Comparison of ENCODE assay signal across 12 mouse cellular contexts in the genomic region with DNA sequence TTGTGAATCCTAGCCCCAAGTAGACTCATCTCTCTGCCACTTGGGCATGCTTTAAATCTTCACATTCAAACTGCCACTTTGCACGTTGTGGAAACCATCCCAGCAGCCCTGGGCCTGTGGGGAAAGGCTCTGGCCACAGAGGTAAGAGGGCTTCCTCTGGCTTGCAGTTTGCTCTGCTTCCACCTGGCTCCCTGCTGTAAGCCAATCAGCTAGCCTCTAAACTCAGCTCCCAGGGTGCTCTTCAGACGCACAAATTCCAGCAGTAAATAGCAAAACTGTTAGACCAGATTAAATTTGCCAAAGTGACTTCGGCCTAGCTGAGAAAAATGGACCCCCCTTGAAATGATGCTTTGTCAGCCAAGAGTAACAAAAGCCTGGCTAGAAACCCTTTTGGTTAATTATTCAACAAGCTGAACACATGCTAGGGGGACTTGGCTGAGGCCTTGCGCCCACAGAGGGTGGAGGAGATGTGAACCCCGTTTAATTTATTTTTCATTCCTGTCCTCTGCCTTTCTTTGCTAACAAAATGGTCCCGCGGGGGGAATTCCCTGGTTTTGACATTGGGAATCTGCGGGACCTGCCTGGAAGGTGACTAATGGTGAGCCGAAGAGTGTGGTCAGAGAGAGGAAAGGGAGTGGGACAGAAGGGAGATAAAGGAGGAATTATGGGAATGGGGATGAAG.
DNase-seq lines count a peak whose midpoint lies in the region; TF ChIP-seq lines count a peak whose summit lies in the region.
"Had no signal": no experiment of that assay in that cellular context is flagged by ENCODE, and none has a peak within 500 bp of the region (broad histone marks: within the 10 kb centered on the region; RNA-seq: fewer than 3 reads in every experiment).

No protein-coding gene starts in this region.

- H3K36me3 ChIP-seq in thymus, adult 2 months (ENCODE audit: control insufficient read depth, insufficient read depth, low read length): no peaks in the 10 kb centered on the region
- H3K36me3 ChIP-seq: liver, embryonic 12.5 days had no signal

- TF ChIP-seq POLR2A in thymus, adult 2 months (IDR thresholded peaks at IDR 0.05; ENCODE audit: control insufficient read depth, extremely low read depth, insufficient read depth, low read length, poor library complexity): no peak

- peak overlapping the region; percentile 51 for H3K27ac ChIP-seq in gastrocnemius, adult 2 months
- peak overlapping the region; percentile 30; the same call in 1 of the 2 replicates for H3K27ac ChIP-seq in thymus, adult 2 months (ENCODE audit: control insufficient read depth, insufficient read depth, low read length)
- H3K27ac ChIP-seq: liver, embryonic 12.5 days had no signal

- intact Hi-C loops in gastrocnemius, adult 2 months (cut with DNase I): no loop called here

- no peaks in the 10 kb centered on the region for H3K27me3 ChIP-seq in thymus, adult 2 months (ENCODE audit: control insufficient read depth, insufficient read depth, low read length)
- H3K27me3 ChIP-seq: liver, embryonic 12.5 days had no signal

- 71% methylated on average over 9 of the region's 9 CpGs for WGBS in thymus, adult 2 months

- no peaks in the 10 kb centered on the region for H3K4me1 ChIP-seq in thymus, adult 2 months (replicated peaks; ENCODE audit: control insufficient read depth, insufficient read depth, low read length)
- H3K4me1 ChIP-seq: liver, embryonic 12.5 days had no signal

- TF ChIP-seq CTCF in gastrocnemius, adult 2 months (IDR thresholded peaks at IDR 0.05): no peak
- TF ChIP-seq CTCF in thymus, adult 2 months (IDR thresholded peaks at IDR 0.05; ENCODE audit: borderline replicate concordance, control insufficient read depth, extremely low read depth, insufficient read depth, low read length, poor library complexity): no peak

- H3K4me3 ChIP-seq in gastrocnemius, adult 2 months: no peak overlapping the region
- H3K4me3 ChIP-seq in thymus, adult 2 months (ENCODE audit: control insufficient read depth, insufficient read depth, low read length): no peak overlapping the region
- H3K4me3 ChIP-seq: erythroblast, embryonic 14.5 days; liver, embryonic 12.5 days had no signal

- no peak for DNase-seq in gastrocnemius, adult 2 months
- DNase-seq in gastrocnemius, adult 18-20 months (ENCODE audit: low spot score): no peak
- DNase-seq in thymus, adult 2 months: no peak
- DNase-seq in thymus, postnatal 14 days: no peak
- DNase-seq in kidney, postnatal 4 days: peak; percentile 33 to 55
- no peak for DNase-seq in layer of hippocampus, adult 9-11 months
- no peak for DNase-seq in T-cell, adult 2 months (ENCODE audit: low spot score)
- no peak for DNase-seq in right cerebral cortex, postnatal 14 days
- DNase-seq: cerebellum, adult 8-10 months; lung, postnatal 36 days had no signal

Comparison
In these comparisons a context has a peak if more than half of its experiments do, and no peak if none do; other contexts are left out.
1. DNase-seq: peak in kidney, postnatal 4 days (2 of 2); none in gastrocnemius, adult 2 months (single experiment), gastrocnemius, adult 18-20 months (single experiment), thymus, adult 2 months (single experiment), thymus, postnatal 14 days (single experiment), layer of hippocampus, adult 9-11 months (single experiment), T-cell, adult 2 months (single experiment) and right cerebral cortex, postnatal 14 days (single experiment).